Mouse (Mus musculus): Measurements from ENCODE around the gene Rsph6a. TPM values are rescaled to one million over a fixed set of nuclear protein-coding genes. Genes with fewer than 3 reads are reported as not detected.

Rsph6a gene
- polyA plus RNA-seq (2017; shearing (Covaris generic)) = not detected

GRCm38 (mm10) chr7:19054047-19054776, at the start of gene Rsph6a:
Rsph6a (plus strand) TSS chr7:19054690.

GRCm38 (mm10) chr7:19023357-19023814, 31.1 kb upstream of the Rsph6a start, which contains the start of gene Foxa3:
Foxa3 (minus strand) TSS chr7:19023538.

GRCm38 (mm10) chr7:19024096-19024506, 30.4 kb upstream of the Rsph6a start, which contains the start of gene Sympk:
Sympk (plus strand) TSS chr7:19024377.

GRCm38 (mm10) chr7:19075723-19076585, 21.5 kb downstream of the Rsph6a start, which contains the start of gene Dmwd:
Dmwd (plus strand) TSS chr7:19076227.

GRCm38 (mm10) chr7:19083701-19084100, 29.2 kb downstream of the Rsph6a start, which contains the start of gene Dmpk:
Dmpk (plus strand) TSS chr7:19083849.

GRCm38 (mm10) chr7:19094471-19094825, 40.0 kb downstream of the Rsph6a start, which contains the start of gene Six5:
Six5 (plus strand) TSS chr7:19094594.

GRCm38 (mm10) chr7:19118028-19118771, 63.7 kb downstream of the Rsph6a start, which contains the start of gene Gm4969:
Gm4969 (minus strand) TSS chr7:19118368.

GRCm38 (mm10) chr7:19119631-19120429, 65.3 kb downstream of the Rsph6a start, which contains the start of gene Fbxo46:
Fbxo46 (plus strand) TSS chr7:19119859.

Other genes with a start within 250 kb of the Rsph6a start
- gene Psg17, start 233.1 kb upstream of the Rsph6a start, polyA plus RNA-seq (2017; shearing (Covaris generic)) = not detected
- gene Mill2, start 214.7 kb upstream of the Rsph6a start, polyA plus RNA-seq (2017; shearing (Covaris generic)) = not detected
- 6.5 TPM for gene Pglyrp1, start 183.4 kb upstream of the Rsph6a start, polyA plus RNA-seq (2017; shearing (Covaris generic))
- 21.1 TPM for gene Ccdc61, start 144.3 kb upstream of the Rsph6a start, polyA plus RNA-seq (2017; shearing (Covaris generic))
- gene Nova2, start 128.8 kb upstream of the Rsph6a start, polyA plus RNA-seq (2017; shearing (Covaris generic)) = not detected
- not detected for gene Nanos2, start 67.3 kb upstream of the Rsph6a start, polyA plus RNA-seq (2017; shearing (Covaris generic))
- gene Mypop, start 63.4 kb upstream of the Rsph6a start, polyA plus RNA-seq (2017; shearing (Covaris generic)) = 5.7 TPM
- gene Irf2bp1, start 50.6 kb upstream of the Rsph6a start, polyA plus RNA-seq (2017; shearing (Covaris generic)) = 40.1 TPM
- gene Foxa3, start 31.2 kb upstream of the Rsph6a start, polyA plus RNA-seq (2017; shearing (Covaris generic)) = not detected
- 23.5 TPM for gene Sympk, start 30.3 kb upstream of the Rsph6a start, polyA plus RNA-seq (2017; shearing (Covaris generic))
- not detected for gene Dmwd, start 21.5 kb downstream of the Rsph6a start, polyA plus RNA-seq (2017; shearing (Covaris generic))
- gene Dmpk, start 29.2 kb downstream of the Rsph6a start, polyA plus RNA-seq (2017; shearing (Covaris generic)) = not detected
- not detected for gene Six5, start 39.9 kb downstream of the Rsph6a start, polyA plus RNA-seq (2017; shearing (Covaris generic))
- gene Gm4969, start 63.7 kb downstream of the Rsph6a start, polyA plus RNA-seq (2017; shearing (Covaris generic)) = not detected
- 11.7 TPM for gene Fbxo46, start 65.2 kb downstream of the Rsph6a start, polyA plus RNA-seq (2017; shearing (Covaris generic))
- 11.9 TPM for gene Qpctl, start 94.6 kb downstream of the Rsph6a start, polyA plus RNA-seq (2017; shearing (Covaris generic))
- gene Snrpd2, start 95.0 kb downstream of the Rsph6a start, polyA plus RNA-seq (2017; shearing (Covaris generic)) = 31.4 TPM
- gene Gipr, start 111.4 kb downstream of the Rsph6a start, polyA plus RNA-seq (2017; shearing (Covaris generic)) = not detected
- 14.0 TPM for gene Eml2, start 121.7 kb downstream of the Rsph6a start, polyA plus RNA-seq (2017; shearing (Covaris generic))
- 0.16 TPM for gene Gpr4, start 157.8 kb downstream of the Rsph6a start, polyA plus RNA-seq (2017; shearing (Covaris generic))
- 47.3 TPM for gene Opa3, start 173.6 kb downstream of the Rsph6a start, polyA plus RNA-seq (2017; shearing (Covaris generic))
- gene Vasp, start 217.1 kb downstream of the Rsph6a start, polyA plus RNA-seq (2017; shearing (Covaris generic)) = 193 TPM
- not detected for gene Ppm1n, start 225.4 kb downstream of the Rsph6a start, polyA plus RNA-seq (2017; shearing (Covaris generic))
- gene Rtn2, start 227.9 kb downstream of the Rsph6a start, polyA plus RNA-seq (2017; shearing (Covaris generic)) = not detected